Mouse (Mus musculus) adrenal gland (tissue): Measurements from ENCODE around the gene Phactr4.

Experiments used
- intact Hi-C: fragments of 180-260 bp; cut with DNase I; formaldehyde crosslinking; loops from one replicate; pipeline ENCODE4 v1.15.1; 2025

The Phactr4 gene

DNA sequence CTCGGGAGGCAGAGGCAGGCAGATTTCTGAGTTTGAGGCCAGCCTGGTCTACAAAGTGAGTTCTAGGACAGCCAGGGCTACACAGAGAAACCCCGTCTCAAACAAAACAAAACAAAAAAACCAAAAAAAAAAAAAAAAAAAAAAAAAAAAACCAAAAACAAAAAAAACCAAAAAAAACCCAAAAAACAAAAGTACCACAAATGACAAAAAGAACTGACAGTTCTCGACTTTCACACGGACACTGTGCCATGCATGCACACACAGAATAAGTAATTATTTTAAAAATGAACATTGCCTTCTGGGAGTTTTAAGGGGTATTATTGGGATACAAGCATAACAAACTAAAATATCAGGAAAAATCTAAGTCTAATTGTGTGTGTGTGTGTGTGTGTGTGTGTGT, 9.0 kb downstream of the Phactr4 start:
- intact Hi-C loops: loop anchor here (5.0 to 10.0 kb wide), 2 partner anchors 41 to 118 kb away; no protein-coding TSS in a partner anchor

DNA sequence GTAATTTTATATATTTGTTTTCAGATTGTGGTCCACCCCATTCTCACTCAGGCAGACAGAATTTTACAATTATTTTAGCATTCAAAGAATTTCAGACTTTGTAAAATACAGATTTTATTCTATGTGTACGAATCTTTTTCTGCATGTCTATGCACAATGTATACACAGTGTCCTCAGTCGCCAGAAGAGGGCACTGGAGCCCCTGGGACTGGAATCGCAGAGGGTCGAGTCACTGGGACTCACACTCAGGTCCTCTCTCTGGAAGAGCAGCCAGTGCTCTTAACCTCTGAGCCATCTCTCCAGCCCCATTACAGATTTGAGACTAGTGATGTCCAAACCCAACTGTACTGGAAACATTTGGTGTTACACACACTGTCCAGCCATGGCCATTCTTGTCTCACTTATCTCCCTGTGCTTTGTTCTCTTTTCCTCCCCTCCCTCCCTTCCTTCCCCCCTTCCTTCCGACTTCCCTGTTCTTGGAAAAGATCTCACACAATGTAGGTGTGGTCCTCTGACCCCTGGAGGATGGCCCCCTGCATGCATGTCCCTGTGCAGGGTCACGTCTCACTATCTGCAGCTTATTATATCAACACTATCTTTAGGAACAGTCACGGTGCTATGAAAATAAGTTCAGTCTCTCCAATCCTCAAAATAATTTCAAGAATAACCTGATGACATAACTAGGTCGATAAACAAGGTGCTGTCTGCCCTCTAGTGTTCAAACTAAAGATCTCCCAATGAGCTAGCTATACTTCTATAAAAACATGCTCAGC, 10.8 kb downstream of the Phactr4 start:
- intact Hi-C loops: loop anchor here (5.0 to 10.0 kb wide), 2 partner anchors 39 to 117 kb away; no protein-coding TSS in a partner anchor

DNA sequence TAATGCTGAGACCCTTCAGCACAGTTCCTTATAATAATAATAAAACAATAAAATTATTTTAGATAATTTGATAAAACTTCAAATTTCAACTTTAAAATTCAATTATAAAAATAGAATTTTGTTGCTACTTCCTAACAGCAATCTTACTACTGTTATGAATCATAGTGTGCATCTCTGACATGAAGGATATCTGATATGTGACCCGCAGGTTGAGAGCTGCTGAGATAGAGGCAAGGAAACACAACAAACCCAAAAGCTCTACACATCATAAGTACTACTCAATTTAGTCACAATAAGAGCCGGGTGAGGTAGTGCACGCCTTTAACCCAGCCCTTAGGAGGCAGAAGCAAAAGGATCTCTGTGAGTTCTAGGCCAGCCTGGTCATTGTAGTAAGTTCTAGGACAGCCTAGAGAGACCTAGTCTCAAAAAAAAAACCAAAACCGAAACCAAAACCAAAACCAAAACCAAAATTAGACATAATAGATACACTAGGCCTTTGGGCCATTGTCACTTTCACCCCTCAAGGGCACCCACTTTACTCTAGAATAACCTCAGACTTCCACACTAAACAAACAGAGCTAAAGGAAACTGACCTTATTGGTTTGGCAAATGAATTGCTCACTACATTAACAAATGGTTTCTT, 12.6 kb downstream of the Phactr4 start:
- intact Hi-C loops: loop anchor here (5.0 to 10.0 kb wide), 3 partner anchors 37 to 115 kb away; no protein-coding TSS in a partner anchor

DNA sequence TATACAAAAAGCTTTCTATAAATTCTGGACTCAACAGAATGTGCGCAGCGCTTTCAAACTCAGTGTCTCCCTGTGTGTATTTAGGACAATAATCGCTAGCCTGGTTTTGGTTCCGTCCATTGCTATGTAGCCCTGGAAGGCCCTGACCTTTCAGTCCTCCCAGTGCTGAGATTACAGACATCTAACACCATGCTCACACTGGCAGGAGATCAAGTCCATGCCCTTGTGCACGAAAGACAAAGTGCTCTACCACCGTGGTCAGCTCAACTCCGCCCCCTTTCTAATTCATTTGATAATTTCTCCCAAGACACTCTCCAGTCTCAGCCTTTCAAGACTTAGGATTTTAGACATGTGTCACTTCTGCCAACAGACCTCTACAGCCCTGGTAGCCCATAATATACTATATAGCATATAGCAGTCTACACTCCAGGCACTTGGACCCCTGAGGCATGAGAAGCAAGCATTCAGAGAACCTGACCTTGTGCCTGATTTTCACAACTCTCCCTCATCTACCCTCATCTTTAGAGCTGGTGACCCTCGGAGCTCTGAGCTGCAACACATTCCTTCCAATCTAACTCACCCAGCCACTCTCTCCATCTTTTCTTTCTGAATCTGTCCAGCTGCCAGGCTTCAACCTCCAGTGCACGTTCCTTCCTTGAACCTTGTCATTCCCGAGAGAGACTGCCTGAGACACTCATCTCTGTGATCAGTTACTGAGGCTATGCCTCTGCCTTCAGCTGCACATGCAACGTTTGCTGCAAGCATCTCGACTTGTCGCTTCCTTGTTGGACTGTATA, 15.7 kb downstream of the Phactr4 start:
- intact Hi-C loops: loop anchor here (5.0 kb wide), 1 partner anchor 49 kb away; no protein-coding TSS in a partner anchor

DNA sequence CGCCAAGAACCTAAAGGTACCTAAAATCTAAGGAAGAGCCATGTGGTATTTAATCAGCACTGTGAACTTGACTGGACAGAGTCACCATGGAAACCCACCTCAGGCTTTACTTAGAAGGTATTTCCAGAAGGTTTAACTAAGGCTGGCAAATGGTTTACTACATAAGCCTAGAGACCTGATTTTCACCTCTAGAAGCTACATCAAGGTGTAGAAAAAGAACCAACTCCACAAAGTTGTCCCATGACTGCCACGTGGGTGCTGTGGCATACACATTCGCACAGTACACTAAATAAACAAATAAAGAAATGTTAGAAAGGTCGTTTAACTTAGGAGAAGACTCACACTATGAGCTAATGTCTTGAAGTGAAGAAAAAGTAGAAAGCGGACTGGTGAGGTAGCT, 17.7 kb downstream of the Phactr4 start:
- intact Hi-C loops: no loop called here

DNA sequence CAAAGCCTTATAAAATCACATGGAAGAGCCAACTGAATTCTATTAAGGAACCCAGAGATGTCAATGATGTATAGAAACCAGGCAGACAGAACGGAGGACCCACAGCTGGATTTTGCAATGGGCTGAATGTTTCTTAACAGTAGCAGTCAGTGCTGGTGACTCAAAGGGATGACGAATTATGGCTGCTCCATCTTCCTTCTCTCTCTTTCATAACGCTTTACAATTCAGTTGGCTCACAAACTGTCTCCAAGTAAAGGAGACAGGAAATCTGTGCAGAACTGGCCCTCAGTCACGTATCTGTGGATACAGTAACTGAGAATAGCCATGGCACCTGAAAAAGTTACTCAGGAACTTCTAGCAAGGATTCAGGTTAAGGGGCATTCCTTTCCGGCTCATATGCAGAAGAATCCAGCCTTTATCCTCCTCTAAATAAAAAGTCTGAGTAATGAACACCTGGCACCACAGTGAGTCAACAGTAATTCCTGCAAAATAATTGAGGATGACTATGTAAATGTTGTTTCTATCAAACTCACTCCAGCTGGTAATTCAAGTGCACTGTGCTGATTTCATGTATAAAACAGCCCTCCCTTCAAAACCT, 19.1 kb downstream of the Phactr4 start:
- intact Hi-C loops: no loop called here

- intact Hi-C loops: no loop called here
Observed at GRCm38 (mm10) chr4:132401016-132401415, 21.3 kb downstream of the Phactr4 start.

DNA sequence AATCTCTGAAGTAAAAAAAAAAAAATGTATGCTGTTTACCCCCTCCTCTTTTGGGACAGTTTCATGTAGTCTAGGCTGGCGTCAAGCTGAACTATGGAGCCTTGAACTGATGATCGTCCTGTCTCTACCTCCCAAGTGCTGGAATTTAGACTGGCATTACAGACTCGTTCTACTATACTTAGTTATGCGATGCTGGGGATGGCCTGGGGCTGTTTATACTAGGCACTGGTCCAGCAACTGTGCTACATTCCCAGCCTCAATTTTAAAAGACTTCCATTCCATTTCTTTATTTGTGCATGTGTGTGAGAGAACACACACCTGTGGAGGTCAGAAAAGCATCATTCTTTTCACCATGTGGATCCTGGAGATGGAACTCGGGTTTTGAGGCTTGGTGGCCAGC, 23.4 kb downstream of the Phactr4 start:
- intact Hi-C loops: no loop called here

GRCm38 (mm10) chr4:132398045-132398774, 24.1 kb downstream of the Phactr4 start:
- intact Hi-C loops: no loop called here

DNA sequence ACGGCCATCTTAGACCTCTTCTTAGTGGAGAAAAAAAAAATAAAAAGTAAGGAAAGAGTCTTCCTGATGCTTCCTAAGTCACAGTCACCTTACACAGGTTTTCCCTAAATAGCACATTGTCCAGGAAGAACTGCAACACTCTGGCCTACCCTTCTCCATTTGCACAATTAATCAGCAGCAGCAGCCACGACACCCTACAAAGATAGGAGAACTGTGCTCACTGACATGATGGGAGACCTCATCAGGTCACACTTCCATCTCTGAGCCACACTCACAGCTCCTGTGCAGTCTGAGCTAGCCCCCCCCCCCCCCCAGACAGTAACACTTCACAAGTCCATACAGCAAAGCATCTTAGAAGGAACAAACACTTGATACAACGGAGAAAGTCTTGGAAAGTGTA, 25.2 kb downstream of the Phactr4 start:
- intact Hi-C loops: no loop called here

DNA sequence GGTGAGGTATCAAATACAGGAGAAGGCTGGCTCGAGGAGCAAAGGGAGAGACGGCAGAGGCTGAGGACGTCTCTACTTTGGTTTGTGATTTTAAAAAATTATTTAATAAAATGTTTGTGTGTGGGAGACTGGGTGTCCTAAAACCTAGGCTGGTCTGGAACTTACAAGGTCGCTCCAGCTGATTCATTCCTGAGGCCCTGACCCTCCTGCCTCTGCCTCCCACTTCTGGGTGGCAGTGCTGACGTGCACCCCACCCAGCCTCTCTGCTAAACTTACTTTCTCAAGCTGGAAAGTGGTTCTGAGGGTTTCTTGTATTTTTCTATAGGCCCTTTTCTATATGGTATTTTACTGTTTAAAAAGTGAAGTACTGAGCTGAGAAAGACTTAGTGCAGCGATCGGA, 26.0 kb downstream of the Phactr4 start:
- intact Hi-C loops: no loop called here

DNA sequence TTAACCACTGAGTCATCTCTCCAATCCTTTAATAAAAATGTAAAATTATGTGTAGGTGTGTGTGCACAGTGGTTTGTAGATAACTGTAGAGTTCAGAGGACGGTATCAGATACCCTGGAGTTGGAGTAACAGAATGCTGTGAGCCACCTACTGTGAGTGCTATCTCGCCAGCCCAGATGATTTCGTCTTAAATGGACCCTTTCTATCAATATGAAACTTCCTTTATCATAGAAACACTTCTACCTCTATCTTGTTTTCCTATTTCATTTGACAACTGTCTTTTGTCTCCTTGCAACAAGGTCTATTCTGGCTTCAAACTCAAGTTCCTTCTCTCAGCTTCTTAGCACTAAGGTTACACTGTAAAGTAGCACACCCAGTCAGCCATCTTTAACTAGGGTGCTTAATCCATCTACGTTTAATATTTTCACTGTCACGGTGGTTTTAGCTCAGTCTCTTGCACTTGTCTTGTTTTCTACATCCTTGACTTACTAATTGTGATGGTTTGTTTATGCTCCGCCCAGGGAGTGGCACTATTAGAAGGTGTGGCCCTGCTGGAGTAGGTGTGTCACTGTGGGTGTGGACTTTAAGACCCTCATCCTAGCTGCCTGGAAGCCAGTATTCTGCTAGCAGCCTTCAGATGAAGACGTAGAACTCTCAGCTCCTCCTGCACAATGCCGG, 31.1 kb downstream of the Phactr4 start:
- intact Hi-C loops: no loop called here

DNA sequence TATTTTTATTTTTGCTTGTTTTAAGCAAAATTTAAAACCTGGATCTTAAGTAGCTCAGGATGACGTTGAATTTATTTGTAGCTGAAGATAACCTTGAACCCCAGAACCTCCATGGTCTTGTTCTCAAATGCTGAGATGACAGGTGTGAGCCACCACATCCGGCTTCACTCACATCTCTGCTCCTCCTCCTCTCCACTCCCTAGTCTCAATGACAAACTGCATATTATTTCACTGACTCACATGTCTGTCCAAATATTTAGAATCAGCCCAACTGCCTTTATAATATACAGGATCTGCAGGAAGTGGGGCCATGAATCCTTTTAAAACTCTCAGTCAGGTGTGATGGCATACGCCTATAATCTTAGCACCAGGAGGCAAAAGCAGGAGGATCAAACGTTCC, 33.0 kb downstream of the Phactr4 start:
- intact Hi-C loops: no loop called here

DNA sequence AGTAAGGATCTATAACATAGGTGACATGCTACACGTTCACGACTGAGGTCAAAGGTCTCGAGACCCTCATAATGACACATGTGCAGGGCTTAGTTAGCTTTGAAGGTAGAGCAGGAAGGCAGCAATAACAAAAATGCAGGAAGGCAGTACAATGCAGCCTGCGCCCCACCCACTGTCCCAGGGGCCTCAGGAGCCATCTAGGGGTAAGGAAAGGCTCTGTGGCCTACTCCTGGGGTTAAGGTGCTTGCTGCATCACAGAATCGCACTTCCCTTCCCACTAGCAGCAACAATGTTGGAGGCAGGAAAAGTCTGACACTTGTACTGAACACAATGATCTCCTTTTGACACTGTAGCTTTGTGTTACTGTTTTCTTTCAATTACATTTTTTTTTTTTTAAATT, 34.7 kb downstream of the Phactr4 start:
- intact Hi-C loops: no loop called here

DNA sequence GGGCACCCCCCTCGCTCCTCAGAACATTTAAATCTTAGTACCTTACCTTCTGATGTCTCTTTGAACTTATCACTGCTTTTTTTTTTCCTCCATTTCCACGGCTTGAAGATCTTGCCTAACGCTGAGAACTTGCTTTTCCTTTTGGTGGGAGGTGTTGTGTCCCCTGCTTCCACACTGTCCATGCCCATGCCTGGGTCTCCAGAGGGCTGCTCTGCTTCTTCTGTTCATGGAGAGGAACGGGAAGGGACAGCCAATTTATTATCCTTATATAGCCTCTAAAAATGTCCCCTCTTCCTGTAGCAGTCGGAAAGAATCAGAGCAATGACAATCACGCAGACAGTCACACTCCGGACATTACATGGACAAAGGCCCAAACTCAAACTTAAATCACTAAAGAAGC, 35.4 kb downstream of the Phactr4 start:
- intact Hi-C loops: no loop called here

DNA sequence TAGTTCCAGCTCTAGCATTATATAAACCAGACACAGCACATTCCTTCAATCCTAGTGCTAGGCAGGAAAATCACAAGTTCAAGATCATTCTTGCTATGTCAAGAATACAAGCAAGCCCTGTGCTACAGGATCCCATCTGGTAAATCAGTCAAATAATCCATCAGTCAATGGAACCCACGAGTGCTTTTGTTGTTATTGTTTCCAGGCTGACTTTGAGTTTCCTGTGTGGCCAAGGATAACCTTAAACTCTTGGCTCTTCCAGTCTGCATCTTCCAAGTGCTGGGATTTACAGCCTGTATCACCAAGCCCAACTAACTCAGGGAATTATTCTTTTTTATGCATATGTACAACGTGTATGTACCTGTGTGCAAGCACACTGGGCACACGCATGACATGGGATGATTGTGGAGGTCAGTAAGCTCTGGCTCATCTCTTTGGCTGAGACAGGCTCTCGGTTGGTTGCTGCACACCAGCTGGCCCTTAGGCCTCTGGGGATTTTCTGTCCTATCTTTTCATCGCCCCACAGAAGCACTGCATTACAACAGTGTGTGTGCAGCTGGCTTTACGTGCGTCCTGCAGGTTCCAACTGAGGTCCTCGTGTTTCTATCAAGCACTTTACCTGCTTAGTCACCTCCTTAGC, 36.4 kb downstream of the Phactr4 start:
- intact Hi-C loops: no loop called here

DNA sequence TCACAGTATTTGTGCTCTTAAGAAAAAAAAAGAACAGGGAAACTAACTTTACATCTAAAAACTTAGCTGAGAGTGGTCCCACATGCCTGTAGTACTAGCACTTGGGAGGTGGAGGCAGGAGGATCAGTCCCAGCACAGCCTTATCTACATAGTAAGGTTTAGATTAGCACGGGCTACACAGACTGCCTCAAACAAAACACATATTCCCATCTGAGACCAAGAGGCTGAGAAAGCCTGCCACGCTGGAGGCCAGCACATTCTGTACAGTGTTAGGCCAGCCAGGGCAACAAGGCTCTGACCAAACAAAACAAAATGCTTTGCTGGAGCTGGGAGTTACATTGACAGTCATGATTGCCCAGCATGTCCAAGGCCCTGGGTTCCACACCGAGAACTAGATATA, 38.8 kb downstream of the Phactr4 start:
- intact Hi-C loops: no loop called here

DNA sequence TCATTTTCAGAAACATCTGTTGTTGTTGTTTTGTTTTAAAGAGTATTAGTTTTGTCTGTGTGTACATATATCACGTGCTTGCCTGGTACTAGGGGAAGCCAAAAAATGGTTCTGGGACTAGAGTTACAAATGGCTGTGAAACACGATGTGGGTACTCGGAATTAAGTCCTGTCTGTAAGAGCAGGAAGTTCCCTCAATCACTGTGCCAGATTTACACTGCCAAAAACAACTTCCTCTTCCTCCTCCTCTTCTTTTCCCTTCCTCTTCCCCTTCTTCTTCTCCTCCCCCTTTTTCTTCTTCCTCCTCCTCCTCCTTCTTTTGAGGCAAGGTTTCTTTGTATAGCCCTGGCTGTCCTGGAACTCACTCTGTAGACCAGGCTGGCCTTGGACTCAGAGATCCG, 40.0 kb downstream of the Phactr4 start:
- intact Hi-C loops: no loop called here

DNA sequence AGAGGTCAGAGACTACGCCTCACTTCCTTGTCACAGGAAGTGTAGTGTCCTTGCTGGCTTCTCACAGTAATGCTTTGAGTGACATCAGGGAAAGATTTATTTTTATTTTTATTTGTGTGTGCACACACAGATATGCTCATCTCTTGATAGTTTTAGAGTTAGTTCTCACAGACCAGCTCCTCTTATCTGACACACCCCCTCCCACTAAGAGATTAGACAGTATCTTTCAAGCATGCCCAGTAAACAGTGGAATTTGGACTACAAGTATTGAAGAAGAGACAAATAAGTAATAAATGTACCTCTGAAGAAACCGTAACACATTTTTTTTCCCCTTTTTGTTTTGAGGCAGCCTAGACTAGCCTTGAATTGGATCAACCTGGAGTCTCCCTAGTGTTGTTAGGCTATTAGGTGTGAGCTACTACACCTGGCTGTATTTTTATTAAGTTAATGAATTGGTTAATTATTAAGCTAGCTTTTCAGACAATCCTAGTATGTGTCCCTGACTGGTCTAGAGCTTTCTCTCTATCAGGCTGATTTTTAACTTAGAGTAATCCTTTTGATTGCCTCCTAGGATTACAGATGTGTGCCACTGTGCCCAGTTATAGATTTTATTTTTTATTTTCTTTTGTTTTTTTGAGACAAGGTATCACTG, 41.2 kb downstream of the Phactr4 start:
- intact Hi-C loops: no loop called here
